In genomic region chr17:56762769-56763731, GRCm38 (mm10) we compare ENCODE assay signal across 8 mouse cellular contexts. TPM values are rescaled to one million over a fixed set of nuclear protein-coding genes. Genes with fewer than 3 reads are reported as not detected.
DNase-seq lines count a peak whose midpoint lies in the region; ATAC-seq and TF ChIP-seq lines count a peak whose summit lies in the region.

No protein-coding gene starts in this region.

- DNase-seq in A20 (ENCODE audit: low read depth, low spot score) (peak; percentile 90), MEL (ENCODE audit: low read depth, low spot score) (peak; percentile 98)
- peak; percentile 78 for DNase-seq in embryo, embryonic 10 days (ENCODE audit: low spot score)
- DNase-seq in kidney, postnatal 0 days (ENCODE audit: low spot score) = peak; percentile 66

- peaks cover 14% of the 10 kb centered on the region for H3K79me2 ChIP-seq in MEL (ENCODE audit: control insufficient read depth, insufficient read depth, low read length, poor library complexity)

- H3K9ac ChIP-seq in MEL (ENCODE audit: control insufficient read depth, low read depth, low read length, poor library complexity, severe bottlenecking) = peak overlapping the region; percentile 59
- peak overlapping the region; percentile 80; the same call in 1 of the 2 replicates for H3K9ac ChIP-seq in heart, embryonic 13.5 days
- no peak overlapping the region for H3K9ac ChIP-seq in kidney, postnatal 0 days (ENCODE audit: low read depth, low read length)
- H3K9ac ChIP-seq in liver, embryonic 16.5 days (ENCODE audit: low read depth, low read length) = peak overlapping the region; percentile 42
- peak overlapping the region; percentile 78 for H3K9ac ChIP-seq in neural tube, embryonic 13.5 days

- no peaks in the 10 kb centered on the region for H3K9me3 ChIP-seq in MEL (replicated peaks; ENCODE audit: insufficient read depth, low read length)
- peaks cover 5% of the 10 kb centered on the region; the same call in 1 of the 2 replicates for H3K9me3 ChIP-seq in heart, embryonic 13.5 days
- no peaks in the 10 kb centered on the region for H3K9me3 ChIP-seq in kidney, postnatal 0 days (replicated peaks; ENCODE audit: low read length)
- H3K9me3 ChIP-seq in liver, embryonic 16.5 days (replicated peaks; ENCODE audit: control insufficient read depth, low read length) = no peaks in the 10 kb centered on the region; the same call in 1 of the 2 replicates
- H3K9me3 ChIP-seq in neural tube, embryonic 13.5 days = no peaks in the 10 kb centered on the region

- ATAC-seq in heart, embryonic 13.5 days (ENCODE audit: extremely low read depth, insufficient number of reproducible peaks, low FRiP score, low TSS enrichment) = no peak
- no peak for ATAC-seq in kidney, postnatal 0 days (replicated peaks; ENCODE audit: low FRiP score, low read depth)
- no peak for ATAC-seq in liver, embryonic 16.5 days (ENCODE audit: low read depth)
- ATAC-seq in neural tube, embryonic 13.5 days (ENCODE audit: low read depth) = no peak
- no peak for ATAC-seq in activated CD4-positive, CD25-positive, alpha-beta regulatory T cell, adult 4 months

- H3K27ac ChIP-seq in MEL (ENCODE audit: control insufficient read depth, low read depth, low read length) = peak overlapping the region; percentile 87
- peak overlapping the region; percentile 90 for H3K27ac ChIP-seq in heart, embryonic 13.5 days (replicated peaks)
- peak overlapping the region; percentile 77 for H3K27ac ChIP-seq in kidney, postnatal 0 days
- H3K27ac ChIP-seq in liver, embryonic 16.5 days (ENCODE audit: low read length) = peak overlapping the region; percentile 86
- peak overlapping the region; percentile 95 for H3K27ac ChIP-seq in neural tube, embryonic 13.5 days (replicated peaks)

- H3K4me2 ChIP-seq in heart, embryonic 13.5 days = peak overlapping the region; percentile 92
- 0 out of 2 replicates have a peak overlapping the region, but pooled peaks have one; percentile 84 for H3K4me2 ChIP-seq in kidney, postnatal 0 days (ENCODE audit: low read length)
- peak overlapping the region; percentile 84 for H3K4me2 ChIP-seq in liver, embryonic 16.5 days (ENCODE audit: low read depth, low read length)
- H3K4me2 ChIP-seq in neural tube, embryonic 13.5 days = peak overlapping the region; percentile 73

- TF ChIP-seq CTCF in MEL (IDR thresholded peaks at IDR 0.05 in 2 of 3, conservative IDR thresholded peaks at IDR 0.05 in 1 of 3; ENCODE audit: control insufficient read depth in 1 of 3, insufficient read depth in 1 of 3, low read depth in 2 of 3, low read length in 3 of 3, poor library complexity in 1 of 3, severe bottlenecking in 1 of 3) = peak; percentile 68 to 100 (median 96)
- peak; percentile 94 for TF ChIP-seq CTCF in kidney, postnatal 0 days (IDR thresholded peaks at IDR 0.05; ENCODE audit: low read depth)

- 39% methylated on average over 27 of the region's 27 CpGs for WGBS in heart, embryonic 13.5 days
- 51% methylated on average over 27 of the region's 27 CpGs for WGBS in kidney, postnatal 0 days
- WGBS in liver, embryonic 16.5 days (ENCODE audit: insufficient replicate concordance) = 27% methylated on average over 27 of the region's 27 CpGs
- 52% methylated on average over 27 of the region's 27 CpGs for WGBS in neural tube, embryonic 13.5 days

- peak; percentile 53 to 65; a peak in 3 of 4 replicates for TF ChIP-seq EP300 in MEL (IDR thresholded peaks at IDR 0.05; ENCODE audit: low read depth in 1 of 2, low read length in 2 of 2)

- TF ChIP-seq POLR2A in MEL (IDR thresholded peaks at IDR 0.05; ENCODE audit: control insufficient read depth in 1 of 2, insufficient read depth in 1 of 2, low read depth in 1 of 2, low read length in 2 of 2, poor library complexity in 1 of 2) = peak; percentile 28 to 64; a peak in 2 of 4 replicates

- peak; percentile 43 for TF ChIP-seq RAD21 in MEL (IDR thresholded peaks at IDR 0.05; ENCODE audit: low read depth, low read length)

- H3K27me3 ChIP-seq in MEL (ENCODE audit: control insufficient read depth in 1 of 2, insufficient read depth in 2 of 2, low read length in 2 of 2) = no peaks in the 10 kb centered on the region
- H3K27me3 ChIP-seq in heart, embryonic 13.5 days (replicated peaks) = peaks cover 22% of the 10 kb centered on the region
- H3K27me3 ChIP-seq in kidney, postnatal 0 days (ENCODE audit: insufficient read depth, low read length) = no peaks in the 10 kb centered on the region
- H3K27me3 ChIP-seq in liver, embryonic 16.5 days (ENCODE audit: control insufficient read depth, insufficient read depth, low read depth, low read length) = peaks cover 2% of the 10 kb centered on the region; the same call in 1 of the 2 replicates
- H3K27me3 ChIP-seq in neural tube, embryonic 13.5 days = peaks cover 25% of the 10 kb centered on the region

- peaks cover 0 to 28% of the 10 kb centered on the region in 2 experiments; a peak in 3 of 4 replicates for H3K4me1 ChIP-seq in MEL (ENCODE audit: control insufficient read depth in 1 of 2, insufficient read depth in 2 of 2, low read length in 2 of 2)
- peaks cover 35% of the 10 kb centered on the region for H3K4me1 ChIP-seq in heart, embryonic 13.5 days
- H3K4me1 ChIP-seq in kidney, postnatal 0 days (replicated peaks; ENCODE audit: insufficient read depth, low read length) = peaks cover 19% of the 10 kb centered on the region
- H3K4me1 ChIP-seq in liver, embryonic 16.5 days (ENCODE audit: control insufficient read depth, low read depth, low read length) = peaks cover 47% of the 10 kb centered on the region
- H3K4me1 ChIP-seq in neural tube, embryonic 13.5 days (replicated peaks) = peaks cover 25% of the 10 kb centered on the region

- peaks cover 0 to 9% of the 10 kb centered on the region in 2 experiments; a peak in 2 of 4 replicates for H3K36me3 ChIP-seq in MEL (ENCODE audit: control insufficient read depth in 1 of 2, insufficient read depth in 2 of 2, low read length in 2 of 2)
- peaks cover 18% of the 10 kb centered on the region for H3K36me3 ChIP-seq in heart, embryonic 13.5 days
- peaks cover 10% of the 10 kb centered on the region for H3K36me3 ChIP-seq in kidney, postnatal 0 days (ENCODE audit: insufficient read depth, low read length)
- H3K36me3 ChIP-seq in liver, embryonic 16.5 days (ENCODE audit: control insufficient read depth, insufficient read depth) = peaks cover 5% of the 10 kb centered on the region
- peaks cover 17% of the 10 kb centered on the region for H3K36me3 ChIP-seq in neural tube, embryonic 13.5 days

- peak overlapping the region; percentile 35 to 43 for H3K4me3 ChIP-seq in MEL (ENCODE audit: control insufficient read depth in 1 of 2, insufficient read depth in 1 of 2, low read depth in 2 of 2, low read length in 2 of 2)
- no peak overlapping the region; the same call in 1 of the 2 replicates for H3K4me3 ChIP-seq in heart, embryonic 13.5 days
- H3K4me3 ChIP-seq in kidney, postnatal 0 days (replicated peaks; ENCODE audit: low read depth, low read length) = no peak overlapping the region
- peak overlapping the region; percentile 59 for H3K4me3 ChIP-seq in liver, embryonic 16.5 days (ENCODE audit: low read depth, low read length)
- H3K4me3 ChIP-seq in neural tube, embryonic 13.5 days = peak overlapping the region; percentile 47; the same call in 1 of the 2 replicates

RNA-seq across cellular contexts. Expression of gene Dus3l, which starts 1.5 kb away (rescaled TPM):
- 34.1 and 38.9 TPM in 2 replicates for total RNA-seq in MEL (2012; rRNA removed)
- polyA plus RNA-seq in MEL (2012; ENCODE audit: insufficient read depth in 1 of 2, insufficient read length in 2 of 2, low read depth in 1 of 2, low replicate concordance in 2 of 2, missing spikeins in 1 of 2) = 10 to 100 TPM in 1 of 2 experiments, not detected in 1; 70.5 TPM
- polyA plus RNA-seq in heart, embryonic 13.5 days (2015; fragmentation: Nextera tagmentation; extraction: Ambion mirVana) = 31.9 and 33.2 TPM in 2 replicates
- polyA plus RNA-seq in kidney, postnatal 0 days (2015; fragmentation: Nextera tagmentation; extraction: Ambion mirVana) = 37.3 and 38.8 TPM in 2 replicates
- 11.4 and 12.2 TPM in 2 replicates for polyA plus RNA-seq in liver, embryonic 16.5 days (2015; fragmentation: Nextera tagmentation; extraction: Ambion mirVana)
- polyA plus RNA-seq in neural tube, embryonic 13.5 days (2015; fragmentation: Nextera tagmentation; extraction: Ambion mirVana) = 61.5 and 64.6 TPM in 2 replicates
- polyA plus RNA-seq in activated CD4-positive, CD25-positive, alpha-beta regulatory T cell, adult 4 months (2017; shearing (Covaris generic)) = 10 to 100 TPM; 24.3 to 32.7 TPM

RNA-seq across cellular contexts. Expression of gene Nrtn, which starts 5.7 kb away (rescaled TPM):
- total RNA-seq in MEL (2012; rRNA removed) = 5.6 and 10.9 TPM in 2 replicates
- 10 to 100 TPM in 1 of 2 experiments, not detected in 1; 11.8 TPM for polyA plus RNA-seq in MEL (2012; ENCODE audit: insufficient read depth in 1 of 2, insufficient read length in 2 of 2, low read depth in 1 of 2, low replicate concordance in 2 of 2, missing spikeins in 1 of 2)
- polyA plus RNA-seq in heart, embryonic 13.5 days (2015; fragmentation: Nextera tagmentation; extraction: Ambion mirVana) = 7.9 and 8.6 TPM in 2 replicates
- 8.7 and 11.8 TPM in 2 replicates for polyA plus RNA-seq in kidney, postnatal 0 days (2015; fragmentation: Nextera tagmentation; extraction: Ambion mirVana)
- polyA plus RNA-seq in liver, embryonic 16.5 days (2015; fragmentation: Nextera tagmentation; extraction: Ambion mirVana) = 0.49 and 1.0 TPM in 2 replicates
- polyA plus RNA-seq in neural tube, embryonic 13.5 days (2015; fragmentation: Nextera tagmentation; extraction: Ambion mirVana) = 1.1 and 1.7 TPM in 2 replicates
- polyA plus RNA-seq in activated CD4-positive, CD25-positive, alpha-beta regulatory T cell, adult 4 months (2017; shearing (Covaris generic)) = not detected

RNA-seq across cellular contexts. Expression of gene Prr22, which starts 7.0 kb away (rescaled TPM):
- total RNA-seq in MEL (2012; rRNA removed) = 1.0 and 1.3 TPM in 2 replicates
- polyA plus RNA-seq in MEL (2012; ENCODE audit: insufficient read depth in 1 of 2, insufficient read length in 2 of 2, low read depth in 1 of 2, low replicate concordance in 2 of 2, missing spikeins in 1 of 2) = 1 to 10 TPM in 1 of 2 experiments, not detected in 1; 5.5 TPM
- 0.78 and 1.0 TPM in 2 replicates for polyA plus RNA-seq in heart, embryonic 13.5 days (2015; fragmentation: Nextera tagmentation; extraction: Ambion mirVana)
- polyA plus RNA-seq in kidney, postnatal 0 days (2015; fragmentation: Nextera tagmentation; extraction: Ambion mirVana) = 0.59 and 0.71 TPM in 2 replicates
- 0.42 and 0.44 TPM in 2 replicates for polyA plus RNA-seq in liver, embryonic 16.5 days (2015; fragmentation: Nextera tagmentation; extraction: Ambion mirVana)
- polyA plus RNA-seq in neural tube, embryonic 13.5 days (2015; fragmentation: Nextera tagmentation; extraction: Ambion mirVana) = 0.95 and 1.1 TPM in 2 replicates
- polyA plus RNA-seq in activated CD4-positive, CD25-positive, alpha-beta regulatory T cell, adult 4 months (2017; shearing (Covaris generic)) = under 1 TPM; 0.33 to 0.74 TPM

RNA-seq across cellular contexts. Expression of gene Vmac, which starts 45.2 kb away (rescaled TPM):
- 1.7 and 2.6 TPM in 2 replicates for total RNA-seq in MEL (2012; rRNA removed)
- 1 to 10 TPM in 1 of 2 experiments, not detected in 1; 8.0 TPM for polyA plus RNA-seq in MEL (2012; ENCODE audit: insufficient read depth in 1 of 2, insufficient read length in 2 of 2, low read depth in 1 of 2, low replicate concordance in 2 of 2, missing spikeins in 1 of 2)
- 12.7 and 13.3 TPM in 2 replicates for polyA plus RNA-seq in heart, embryonic 13.5 days (2015; fragmentation: Nextera tagmentation; extraction: Ambion mirVana)
- 24.4 and 27.4 TPM in 2 replicates for polyA plus RNA-seq in kidney, postnatal 0 days (2015; fragmentation: Nextera tagmentation; extraction: Ambion mirVana)
- 2.8 and 4.2 TPM in 2 replicates for polyA plus RNA-seq in liver, embryonic 16.5 days (2015; fragmentation: Nextera tagmentation; extraction: Ambion mirVana)
- polyA plus RNA-seq in neural tube, embryonic 13.5 days (2015; fragmentation: Nextera tagmentation; extraction: Ambion mirVana) = 16.3 and 17.5 TPM in 2 replicates
- 1 to 10 TPM; 6.0 TPM for polyA plus RNA-seq in activated CD4-positive, CD25-positive, alpha-beta regulatory T cell, adult 4 months (2017; shearing (Covaris generic))

RNA-seq across cellular contexts. Expression of gene Ndufa11, which starts 45.5 kb away (rescaled TPM):
- total RNA-seq in MEL (2012; rRNA removed) = 226 and 249 TPM in 2 replicates
- 100 to 1,000 TPM in 1 of 2 experiments, not detected in 1; 351 TPM for polyA plus RNA-seq in MEL (2012; ENCODE audit: insufficient read depth in 1 of 2, insufficient read length in 2 of 2, low read depth in 1 of 2, low replicate concordance in 2 of 2, missing spikeins in 1 of 2)
- polyA plus RNA-seq in heart, embryonic 13.5 days (2015; fragmentation: Nextera tagmentation; extraction: Ambion mirVana) = 783 and 886 TPM in 2 replicates
- 683 and 742 TPM in 2 replicates for polyA plus RNA-seq in kidney, postnatal 0 days (2015; fragmentation: Nextera tagmentation; extraction: Ambion mirVana)
- polyA plus RNA-seq in liver, embryonic 16.5 days (2015; fragmentation: Nextera tagmentation; extraction: Ambion mirVana) = 210 and 219 TPM in 2 replicates
- polyA plus RNA-seq in neural tube, embryonic 13.5 days (2015; fragmentation: Nextera tagmentation; extraction: Ambion mirVana) = 542 and 575 TPM in 2 replicates
- polyA plus RNA-seq in activated CD4-positive, CD25-positive, alpha-beta regulatory T cell, adult 4 months (2017; shearing (Covaris generic)) = 100 to 1,000 TPM; 272 to 279 TPM

Comparison
In these comparisons a context has a peak if more than half of its experiments do, and no peak if none do; other contexts are left out.
1. H3K4me3 ChIP-seq: peak in MEL (2 of 2), liver, embryonic 16.5 days (single experiment) and neural tube, embryonic 13.5 days (single experiment); none in heart, embryonic 13.5 days (single experiment) and kidney, postnatal 0 days (single experiment).
2. Peak in every context shown above with its lines, with median percentiles within 50 percentile points of each other: DNase-seq, H3K27ac ChIP-seq and H3K4me2 ChIP-seq.